Mouse (Mus musculus): ENCODE measurements around the gene Scrn1. TPM values are rescaled to one million over a fixed set of nuclear protein-coding genes. Genes with fewer than 3 reads are reported as not detected.

The Scrn1 gene
- polyA plus RNA-seq, 1 experiment from 2014 or later = 12.3 TPM

DNA sequence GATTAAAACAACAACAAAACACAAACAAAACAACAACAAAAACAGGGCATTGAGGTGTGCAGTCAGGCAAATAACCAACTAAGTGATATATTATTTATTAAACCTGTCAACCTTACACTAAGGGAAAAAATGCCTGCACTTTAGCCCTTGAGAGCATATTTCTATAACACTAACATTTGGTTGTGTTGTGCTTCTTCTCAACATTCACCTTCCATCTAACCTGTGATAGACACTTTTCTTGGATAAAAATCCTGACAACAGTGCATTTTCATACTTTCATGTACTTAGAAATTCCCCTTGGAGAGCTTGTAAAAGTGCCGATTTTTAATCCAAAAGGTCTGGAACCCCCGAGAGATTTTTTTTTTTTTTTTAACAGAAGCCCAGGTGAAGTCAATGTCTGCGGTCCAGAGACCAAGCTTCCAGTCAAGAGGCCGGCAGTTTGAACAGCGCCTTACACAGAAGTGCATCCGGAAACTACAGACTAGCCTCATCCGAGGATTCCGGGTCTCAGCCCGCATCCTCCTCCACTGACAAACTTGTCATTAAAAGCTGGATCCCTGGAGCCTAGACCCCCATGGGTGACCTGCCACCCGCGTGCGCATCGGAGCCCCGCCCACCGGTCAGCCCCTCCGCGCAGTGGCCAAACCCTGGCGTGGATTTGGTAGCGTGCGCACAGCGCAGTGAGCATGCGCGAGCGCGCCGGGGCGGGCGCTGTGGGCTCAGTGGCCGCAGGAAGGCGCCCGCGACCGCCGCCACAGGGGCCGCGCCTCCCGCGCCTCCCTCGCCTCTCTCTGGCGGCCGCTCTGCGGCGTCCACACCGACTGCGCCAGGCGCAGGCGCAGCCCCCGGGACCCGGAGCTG is 28.4 kb upstream of the Scrn1 start, which contains the start of gene Plekha8:
Gene Plekha8, plus strand, starts transcription at position 643 of the 861 bp plus-strand sequence.
- Histone ChIP-seq H3K36me3 (ENCODE audit: control insufficient read depth, insufficient read depth, low read length) (no peaks in the 10 kb centered on the region), H3K4me2 (replicated peaks; ENCODE audit: low read depth, low read length) (peak within 1 kb of the TSS; percentile 62), H3K27me3 (ENCODE audit: control insufficient read depth, insufficient read depth, low read length) (no peaks in the 10 kb centered on the region), H3K27ac (ENCODE audit: low read length) (peak within 1 kb of the TSS; percentile 62), H3K9me3 (ENCODE audit: control insufficient read depth, low read depth, low read length) (no peaks in the 10 kb centered on the region), H3K4me3 (ENCODE audit: low read depth, low read length) (peak within 1 kb of the TSS; percentile 85), H3K4me1 (ENCODE audit: control insufficient read depth, insufficient read depth, low read length) (peaks cover 12% of the 10 kb centered on the region), H3K9ac (replicated peaks; ENCODE audit: low read depth, low read length) (peak within 1 kb of the TSS; percentile 56)
- ATAC-seq (ENCODE audit: insufficient number of reproducible peaks, insufficient read depth, low FRiP score, low read depth) = peak; percentile 92
- under 1% methylated on average over 46 of the region's 49 CpGs for WGBS

DNA sequence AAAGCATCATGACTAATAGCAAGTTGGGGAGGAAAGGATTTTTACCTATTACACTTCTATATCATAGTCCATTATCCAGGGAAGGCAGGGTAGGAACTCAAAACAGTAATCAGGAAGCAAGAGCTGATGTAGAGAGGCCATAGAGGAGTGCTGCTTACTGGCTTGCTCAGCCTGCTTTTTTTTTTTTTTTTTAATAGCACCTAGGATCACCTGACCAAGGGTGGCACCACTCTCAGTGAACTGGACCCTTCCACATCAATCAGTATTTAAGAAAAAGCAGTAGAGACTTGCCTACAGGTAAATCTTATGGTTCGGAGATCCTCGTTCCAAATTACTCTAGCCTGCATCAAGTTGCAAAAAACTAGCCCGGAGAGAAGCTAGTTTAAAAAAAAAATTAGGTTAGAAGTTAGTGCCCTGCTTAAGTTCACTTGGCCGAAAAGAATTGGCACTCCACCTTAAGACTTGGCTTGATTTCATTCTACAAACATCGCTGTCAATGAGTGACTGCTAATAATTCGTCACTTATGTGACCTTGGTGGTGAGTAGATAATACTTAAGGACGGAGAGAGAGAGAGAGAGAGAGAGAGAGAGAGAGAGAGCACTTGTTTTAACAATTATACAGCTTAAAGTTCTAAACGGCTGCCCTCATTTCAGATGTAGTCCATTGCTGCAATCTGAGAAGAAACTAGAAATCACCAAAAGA is 27.6 kb upstream of the Scrn1 start:
- 46% methylated on average over 8 of the region's 8 CpGs for WGBS
- no peak overlapping the region for H3K9ac ChIP-seq (replicated peaks; ENCODE audit: low read depth, low read length)

DNA sequence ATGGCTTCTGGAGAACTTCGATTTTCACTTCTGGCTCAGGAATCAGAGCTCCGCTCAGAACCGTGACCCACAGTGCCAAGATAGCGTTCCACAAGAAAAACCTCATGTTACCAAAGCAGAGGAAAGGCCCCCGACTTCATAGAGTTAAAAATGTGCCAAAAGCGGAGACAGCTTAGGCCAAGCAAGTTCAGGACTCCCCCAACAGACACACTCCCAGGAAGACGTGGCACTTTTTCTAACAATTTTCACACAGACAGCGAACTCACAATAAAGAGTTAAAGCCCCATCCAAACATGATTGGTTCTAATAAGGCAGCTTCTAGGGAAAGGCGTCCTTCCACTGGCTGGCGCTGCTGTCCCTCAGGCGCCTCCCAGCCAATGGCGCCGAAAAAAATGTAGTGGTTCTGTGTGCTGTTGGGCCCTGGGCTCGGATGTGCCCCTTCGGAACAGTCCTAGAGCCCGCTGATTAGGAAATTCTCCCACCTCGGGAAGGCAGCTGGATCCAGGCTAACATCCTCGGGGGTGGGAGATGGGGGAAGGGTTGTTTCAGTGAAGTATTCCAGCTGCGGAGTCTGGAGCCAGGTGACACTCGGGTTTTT is 26.7 kb upstream of the Scrn1 start:
- peaks cover 12% of the 10 kb centered on the region for H3K4me1 ChIP-seq (ENCODE audit: control insufficient read depth, insufficient read depth, low read length)
- under 1% methylated on average over 20 of the region's 20 CpGs for WGBS
- peak overlapping the region; percentile 54 for H3K9ac ChIP-seq (replicated peaks; ENCODE audit: low read depth, low read length)
- H3K4me3 ChIP-seq (ENCODE audit: low read depth, low read length) = peak overlapping the region; percentile 61
- no peaks in the 10 kb centered on the region for H3K27me3 ChIP-seq (ENCODE audit: control insufficient read depth, insufficient read depth, low read length)
- H3K36me3 ChIP-seq (ENCODE audit: control insufficient read depth, insufficient read depth, low read length) = no peaks in the 10 kb centered on the region
- peak overlapping the region; percentile 64 for H3K4me2 ChIP-seq (replicated peaks; ENCODE audit: low read depth, low read length)
- peak overlapping the region; percentile 40; the same call in 1 of the 2 replicates for H3K27ac ChIP-seq (ENCODE audit: low read length)
- H3K9me3 ChIP-seq (ENCODE audit: control insufficient read depth, low read depth, low read length) = no peaks in the 10 kb centered on the region
- ATAC-seq (ENCODE audit: insufficient number of reproducible peaks, insufficient read depth, low FRiP score, low read depth) = peak; percentile 88

More for the DNA sequence above, 27.6 kb upstream of the Scrn1 start:
- no peak for ATAC-seq (ENCODE audit: insufficient number of reproducible peaks, insufficient read depth, low FRiP score, low read depth)
- peak overlapping the region; percentile 64 for H3K4me2 ChIP-seq (replicated peaks; ENCODE audit: low read depth, low read length)
- H3K9me3 ChIP-seq (ENCODE audit: control insufficient read depth, low read depth, low read length) = no peaks in the 10 kb centered on the region
- peak overlapping the region; percentile 61 for H3K4me3 ChIP-seq (ENCODE audit: low read depth, low read length)
- no peaks in the 10 kb centered on the region for H3K27me3 ChIP-seq (ENCODE audit: control insufficient read depth, insufficient read depth, low read length)
- no peak overlapping the region for H3K27ac ChIP-seq (ENCODE audit: low read length)
- H3K36me3 ChIP-seq (ENCODE audit: control insufficient read depth, insufficient read depth, low read length) = no peaks in the 10 kb centered on the region
- H3K4me1 ChIP-seq (ENCODE audit: control insufficient read depth, insufficient read depth, low read length) = peaks cover 12% of the 10 kb centered on the region

DNA sequence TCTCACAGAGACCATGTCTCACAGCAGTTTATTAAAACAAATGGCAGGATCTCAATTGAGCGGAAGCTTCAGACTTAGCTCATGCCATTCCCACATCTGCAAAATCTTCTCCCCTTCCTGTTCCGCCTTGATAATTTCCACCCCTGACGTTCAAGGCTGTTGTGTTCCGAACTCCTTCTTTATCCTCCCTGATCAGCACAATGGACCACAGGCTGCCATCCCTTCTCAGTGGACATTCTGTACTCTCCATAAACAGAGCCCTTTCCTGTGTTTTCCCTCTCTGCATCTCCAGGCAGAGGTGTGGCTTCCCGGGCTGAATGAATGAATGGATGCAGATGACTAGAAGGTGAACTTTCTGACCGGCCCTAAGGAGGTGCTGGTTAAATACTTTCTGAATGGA is 25.5 kb upstream of the Scrn1 start:
- no peak for ATAC-seq (ENCODE audit: insufficient number of reproducible peaks, insufficient read depth, low FRiP score, low read depth)
- H3K36me3 ChIP-seq (ENCODE audit: control insufficient read depth, insufficient read depth, low read length) = no peaks in the 10 kb centered on the region
- H3K9me3 ChIP-seq (ENCODE audit: control insufficient read depth, low read depth, low read length) = no peaks in the 10 kb centered on the region
- 37% methylated on average over 6 of the region's 6 CpGs for WGBS
- H3K4me2 ChIP-seq (replicated peaks; ENCODE audit: low read depth, low read length) = peak overlapping the region; percentile 45
- no peaks in the 10 kb centered on the region for H3K27me3 ChIP-seq (ENCODE audit: control insufficient read depth, insufficient read depth, low read length)
- H3K9ac ChIP-seq (replicated peaks; ENCODE audit: low read depth, low read length) = peak overlapping the region; percentile 4; the same call in 1 of the 2 replicates
- peak overlapping the region; percentile 17 for H3K4me3 ChIP-seq (ENCODE audit: low read depth, low read length)
- H3K27ac ChIP-seq (ENCODE audit: low read length) = no peak overlapping the region
- H3K4me1 ChIP-seq (ENCODE audit: control insufficient read depth, insufficient read depth, low read length) = peaks cover 12% of the 10 kb centered on the region

DNA sequence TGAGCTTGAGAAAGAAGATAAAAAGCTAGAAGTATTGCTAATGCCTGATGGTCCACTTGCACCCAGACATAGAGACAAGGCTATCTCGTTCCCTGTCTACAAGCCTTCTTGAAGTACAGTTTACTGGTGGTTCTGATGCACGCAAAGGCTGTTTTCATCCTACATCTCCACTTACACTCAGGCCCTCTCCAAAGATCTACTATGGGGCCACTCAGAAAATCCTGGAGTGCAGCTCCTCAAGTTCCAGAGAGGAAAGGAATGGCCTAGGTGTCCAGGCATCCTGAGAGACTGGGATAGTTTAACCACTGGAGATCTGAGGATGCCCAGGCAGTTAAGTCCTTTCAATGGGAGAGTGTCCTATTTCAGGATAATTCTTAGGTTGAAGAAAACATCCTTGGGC is 24.4 kb upstream of the Scrn1 start:
- no peak for ATAC-seq (ENCODE audit: insufficient number of reproducible peaks, insufficient read depth, low FRiP score, low read depth)
- WGBS = 96% methylated on average over 2 of the region's 2 CpGs
- Histone ChIP-seq H3K4me1 (ENCODE audit: control insufficient read depth, insufficient read depth, low read length) (peaks cover 5% of the 10 kb centered on the region), H3K4me3 (ENCODE audit: low read depth, low read length) (no peak overlapping the region), H3K36me3 (ENCODE audit: control insufficient read depth, insufficient read depth, low read length) (no peaks in the 10 kb centered on the region), H3K9me3 (ENCODE audit: control insufficient read depth, low read depth, low read length) (no peaks in the 10 kb centered on the region), H3K27ac (ENCODE audit: low read length) (no peak overlapping the region), H3K9ac (replicated peaks; ENCODE audit: low read depth, low read length) (no peak overlapping the region), H3K4me2 (replicated peaks; ENCODE audit: low read depth, low read length) (no peak overlapping the region), H3K27me3 (ENCODE audit: control insufficient read depth, insufficient read depth, low read length) (no peaks in the 10 kb centered on the region)

DNA sequence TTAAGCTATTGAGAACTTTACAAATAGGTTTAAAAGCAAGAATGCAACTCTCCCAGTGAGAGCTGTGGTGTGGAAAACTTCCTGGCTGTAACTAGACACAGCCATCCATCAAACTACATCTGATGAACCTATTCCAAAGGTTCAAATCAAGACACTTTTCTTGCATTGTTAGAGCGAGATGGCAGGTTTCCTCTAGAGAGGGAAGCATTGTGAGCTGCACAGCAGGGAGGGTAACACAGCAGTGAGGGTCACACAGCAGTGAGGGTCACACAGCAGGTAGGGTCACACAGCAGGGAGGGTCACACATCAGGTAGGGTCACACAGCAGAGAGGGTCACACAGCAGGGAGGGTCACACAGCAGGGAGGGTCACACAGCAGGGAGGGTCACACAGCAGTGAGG is 21.9 kb upstream of the Scrn1 start:
- 63% methylated on average over 1 of the region's 1 CpGs for WGBS
- no peak for ATAC-seq (ENCODE audit: insufficient number of reproducible peaks, insufficient read depth, low FRiP score, low read depth)

DNA sequence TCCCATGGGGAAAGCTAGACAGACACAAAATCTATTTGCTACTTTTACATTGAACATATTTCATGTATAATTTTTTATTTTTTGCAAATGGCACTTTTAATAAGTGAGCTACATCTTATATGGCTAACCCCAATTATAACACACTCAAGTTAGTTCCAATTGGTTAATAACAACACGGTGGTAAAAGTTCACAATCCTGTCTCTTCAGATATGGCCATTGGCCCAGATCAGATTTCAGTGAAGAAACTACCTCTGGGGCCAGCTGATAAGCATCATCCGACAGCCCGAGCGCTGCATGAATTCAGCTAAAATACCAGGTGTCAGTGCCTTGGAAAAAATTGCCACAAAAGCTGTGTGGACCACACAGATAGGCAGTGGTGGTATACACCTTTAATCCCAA is 21.4 kb upstream of the Scrn1 start:
- no peaks in the 10 kb centered on the region for H3K9me3 ChIP-seq (ENCODE audit: control insufficient read depth, low read depth, low read length)
- 68% methylated on average over 4 of the region's 4 CpGs for WGBS
- no peak for ATAC-seq (ENCODE audit: insufficient number of reproducible peaks, insufficient read depth, low FRiP score, low read depth)

More for the DNA sequence above, 21.9 kb upstream of the Scrn1 start:
- H3K27me3 ChIP-seq (ENCODE audit: control insufficient read depth, insufficient read depth, low read length) = no peaks in the 10 kb centered on the region
- no peak overlapping the region for H3K9ac ChIP-seq (replicated peaks; ENCODE audit: low read depth, low read length)
- H3K4me1 ChIP-seq (ENCODE audit: control insufficient read depth, insufficient read depth, low read length) = peaks cover 5% of the 10 kb centered on the region
- H3K4me3 ChIP-seq (ENCODE audit: low read depth, low read length) = no peak overlapping the region
- H3K4me2 ChIP-seq (replicated peaks; ENCODE audit: low read depth, low read length) = no peak overlapping the region
- no peaks in the 10 kb centered on the region for H3K9me3 ChIP-seq (ENCODE audit: control insufficient read depth, low read depth, low read length)
- H3K36me3 ChIP-seq (ENCODE audit: control insufficient read depth, insufficient read depth, low read length) = no peaks in the 10 kb centered on the region
- no peak overlapping the region for H3K27ac ChIP-seq (ENCODE audit: low read length)

DNA sequence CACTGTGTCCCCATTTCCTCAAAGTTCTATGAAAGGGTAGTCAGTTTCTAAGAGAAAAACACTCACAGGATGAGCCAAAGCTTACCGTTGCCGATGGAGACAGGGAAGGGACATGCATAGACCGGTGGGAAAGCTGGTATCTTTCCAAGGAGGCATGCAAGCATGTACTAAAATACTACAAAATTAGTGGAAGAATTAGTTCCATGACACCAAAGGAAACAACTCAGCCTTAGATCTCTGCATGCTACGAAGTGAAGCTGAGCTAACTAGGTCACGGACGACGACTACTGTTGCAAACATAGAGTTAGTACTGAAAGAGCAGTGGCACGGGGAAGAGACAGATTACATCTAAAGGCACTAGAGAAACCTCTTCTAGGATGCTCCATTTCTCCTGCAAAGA is 20.6 kb upstream of the Scrn1 start:
- 82% methylated on average over 8 of the region's 8 CpGs for WGBS
- Histone ChIP-seq H3K9me3 (ENCODE audit: control insufficient read depth, low read depth, low read length) (no peaks in the 10 kb centered on the region), H3K4me2 (replicated peaks; ENCODE audit: low read depth, low read length) (no peak overlapping the region), H3K9ac (replicated peaks; ENCODE audit: low read depth, low read length) (no peak overlapping the region), H3K4me3 (ENCODE audit: low read depth, low read length) (no peak overlapping the region), H3K27ac (ENCODE audit: low read length) (no peak overlapping the region), H3K4me1 (ENCODE audit: control insufficient read depth, insufficient read depth, low read length) (peaks cover 5% of the 10 kb centered on the region), H3K27me3 (ENCODE audit: control insufficient read depth, insufficient read depth, low read length) (no peaks in the 10 kb centered on the region), H3K36me3 (ENCODE audit: control insufficient read depth, insufficient read depth, low read length) (no peaks in the 10 kb centered on the region; the same call in 1 of the 2 replicates)
- ATAC-seq (ENCODE audit: insufficient number of reproducible peaks, insufficient read depth, low FRiP score, low read depth) = no peak

More for the DNA sequence above, 21.4 kb upstream of the Scrn1 start:
- no peaks in the 10 kb centered on the region for H3K27me3 ChIP-seq (ENCODE audit: control insufficient read depth, insufficient read depth, low read length)
- H3K4me2 ChIP-seq (replicated peaks; ENCODE audit: low read depth, low read length) = no peak overlapping the region
- no peak overlapping the region for H3K9ac ChIP-seq (replicated peaks; ENCODE audit: low read depth, low read length)
- H3K27ac ChIP-seq (ENCODE audit: low read length) = no peak overlapping the region
- no peaks in the 10 kb centered on the region for H3K36me3 ChIP-seq (ENCODE audit: control insufficient read depth, insufficient read depth, low read length)
- H3K4me3 ChIP-seq (ENCODE audit: low read depth, low read length) = no peak overlapping the region
- peaks cover 5% of the 10 kb centered on the region for H3K4me1 ChIP-seq (ENCODE audit: control insufficient read depth, insufficient read depth, low read length)

All from stomach, embryonic 14.5 days (tissue).